Mouse (Mus musculus) gastrocnemius, postnatal 36 days (tissue): Measurements from ENCODE around the gene Cst8. TPM values are rescaled to one million over a fixed set of nuclear protein-coding genes. Genes with fewer than 3 reads are reported as not detected.
"Not testable (repeated sequence)": the region's sequence is repeated elsewhere in the genome, so short reads cannot be mapped to it uniquely, and the experiment has no call there.

Experiments used
- DNase-seq, 2 experiments: peaks; one replicate each; pipeline ENCODE4 v3.0.0; 2022
- intact Hi-C: fragments of 180-260 bp; cut with DNase I; formaldehyde crosslinking; loops from one replicate; pipeline ENCODE4 v1.15.1; 2025
- long read RNA-seq, 2 experiments: library from polyadenylated mRNA; stranded (forward); transcript quantifications; one replicate each; pipeline ENCODE4 v2.0.0; 2021
- total RNA-seq, 2 experiments: library from RNA; stranded (reverse); gene quantifications; 2 replicates each; pipeline ENCODE4 v1.2.3; 2021

Gene Cst8
- not detected for total RNA-seq
- long read RNA-seq, experiment 1, result 0 reads
- long read RNA-seq, experiment 2, result 0 reads

DNA sequence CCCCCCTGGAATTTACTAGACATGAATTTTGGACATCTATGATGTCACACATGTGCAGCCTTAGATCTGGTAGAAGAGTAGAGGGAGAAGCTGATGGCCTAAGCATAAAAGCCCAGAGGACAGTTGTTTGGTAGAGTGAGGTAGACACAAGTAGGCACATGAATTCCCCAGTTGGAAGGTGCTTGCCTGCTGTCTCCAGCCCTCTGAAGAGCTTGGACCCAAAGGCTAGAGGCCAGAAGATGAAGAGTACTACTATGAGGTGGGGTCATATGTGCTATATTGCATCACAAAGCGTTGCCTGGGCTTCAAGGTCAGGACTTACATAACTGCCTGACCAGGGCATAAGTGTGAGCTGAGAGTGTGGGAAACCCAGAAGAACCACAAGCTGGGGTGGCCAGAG, at the start of gene Cst8:
Cst8 (plus strand) TSS at position 301 of the 400 bp plus-strand sequence.
- intact Hi-C loops, result no loop called here

DNA sequence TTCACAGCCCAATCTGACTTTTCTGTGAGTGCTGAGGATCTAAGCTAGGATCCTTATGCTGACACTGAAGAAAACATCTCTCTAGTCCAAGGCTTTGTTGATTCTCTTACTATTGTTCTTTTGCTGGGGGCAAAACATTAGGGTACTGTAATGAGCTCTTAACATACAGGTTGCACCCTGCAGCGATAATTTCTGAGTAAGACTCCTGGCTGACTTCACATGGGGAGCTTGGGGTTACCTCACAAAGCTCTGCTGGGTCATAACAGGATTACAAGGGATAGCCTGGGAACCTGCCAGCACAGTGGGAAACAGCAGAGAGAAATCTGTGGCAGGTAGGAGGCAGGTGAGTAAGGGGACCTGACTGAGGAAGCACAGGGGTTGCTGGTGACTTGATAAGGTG, 48.5 kb upstream of the Cst8 start, which contains the start of gene Cstl1:
Cstl1 (plus strand) TSS at position 301 of the 400 bp plus-strand sequence.
- no peak for DNase-seq
- intact Hi-C loops, result loop anchor here (5.0 kb wide), 2 partner anchors 102 to 152 kb away; no protein-coding TSS in a partner anchor

More for the DNA sequence above, at the start of gene Cst8:
- no peak for DNase-seq

DNA sequence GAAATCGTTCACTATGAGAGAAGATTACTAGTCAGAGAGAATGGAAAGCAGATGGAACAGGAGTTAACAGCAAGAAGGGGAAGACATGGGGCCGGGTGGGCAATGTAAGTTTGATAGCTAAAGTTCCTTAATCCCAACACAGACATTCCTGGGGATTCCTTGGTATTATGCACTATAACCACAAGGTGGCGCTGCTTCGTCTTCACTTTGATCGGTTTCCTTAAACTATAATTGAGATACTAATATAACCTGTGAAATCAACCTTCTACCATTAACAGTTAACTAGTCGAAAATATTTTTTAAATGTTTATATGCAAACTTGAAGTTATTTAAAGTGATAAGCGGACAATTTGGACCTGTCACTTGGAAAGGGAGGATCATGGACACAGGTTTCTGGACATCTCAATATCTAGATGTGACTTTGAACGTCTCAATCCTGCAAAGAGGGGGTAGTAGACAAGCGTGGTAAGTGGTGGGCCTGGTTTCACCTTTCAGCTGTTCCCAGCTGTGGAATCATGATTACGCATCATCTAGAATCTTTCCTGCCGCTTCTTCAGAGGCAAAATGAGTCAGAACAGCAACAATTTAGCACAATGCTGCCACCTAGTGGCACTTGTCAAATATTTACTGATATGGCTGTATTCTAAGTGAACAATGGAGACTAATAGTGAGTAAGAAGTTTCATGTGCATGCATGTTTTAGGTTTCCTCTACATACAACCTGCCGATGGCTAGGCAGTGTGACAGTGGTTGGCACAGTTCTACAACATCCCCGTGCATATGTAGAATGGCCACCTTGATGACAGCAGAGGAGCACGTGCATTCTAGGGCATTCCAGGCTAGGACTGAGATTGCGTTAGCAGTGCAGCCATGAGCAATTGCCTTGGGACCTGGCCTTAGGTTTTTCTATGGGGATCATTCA, 46.4 kb upstream of the Cst8 start:
- intact Hi-C loops, result loop anchor here (5.0 kb wide), 2 partner anchors 100 to 150 kb away; no protein-coding TSS in a partner anchor
- DNase-seq, result peak; percentile 15 to 33

DNA sequence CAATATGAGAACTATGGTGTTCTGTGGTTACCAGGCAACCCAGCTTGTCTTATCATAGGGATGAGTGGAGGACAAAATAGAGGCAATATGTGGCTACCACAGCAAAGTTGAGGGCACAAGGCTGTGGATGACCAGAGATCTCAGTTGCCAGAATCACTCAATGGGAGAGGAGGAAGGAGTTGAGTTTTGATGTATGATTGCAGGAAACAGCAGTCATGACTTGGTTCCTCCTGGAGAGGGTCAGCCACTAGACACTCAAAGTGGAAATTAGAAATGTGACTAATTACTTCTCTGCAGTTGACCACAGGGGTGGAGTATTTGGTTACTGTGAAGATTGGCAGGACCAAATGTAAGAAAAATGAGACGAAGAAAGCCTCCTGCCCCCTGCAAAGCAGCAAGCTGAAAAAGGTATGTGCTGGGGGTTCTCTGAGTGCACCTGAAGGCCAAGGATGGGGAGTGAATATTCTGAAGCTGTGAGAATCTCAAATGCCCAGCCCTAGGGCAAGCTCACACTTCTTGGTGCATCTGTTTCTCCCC, 44.2 kb upstream of the Cst8 start:
- DNase-seq, result no peak
- intact Hi-C loops, result loop anchor here (5.0 kb wide), 2 partner anchors 98 to 148 kb away; no protein-coding TSS in a partner anchor

DNA sequence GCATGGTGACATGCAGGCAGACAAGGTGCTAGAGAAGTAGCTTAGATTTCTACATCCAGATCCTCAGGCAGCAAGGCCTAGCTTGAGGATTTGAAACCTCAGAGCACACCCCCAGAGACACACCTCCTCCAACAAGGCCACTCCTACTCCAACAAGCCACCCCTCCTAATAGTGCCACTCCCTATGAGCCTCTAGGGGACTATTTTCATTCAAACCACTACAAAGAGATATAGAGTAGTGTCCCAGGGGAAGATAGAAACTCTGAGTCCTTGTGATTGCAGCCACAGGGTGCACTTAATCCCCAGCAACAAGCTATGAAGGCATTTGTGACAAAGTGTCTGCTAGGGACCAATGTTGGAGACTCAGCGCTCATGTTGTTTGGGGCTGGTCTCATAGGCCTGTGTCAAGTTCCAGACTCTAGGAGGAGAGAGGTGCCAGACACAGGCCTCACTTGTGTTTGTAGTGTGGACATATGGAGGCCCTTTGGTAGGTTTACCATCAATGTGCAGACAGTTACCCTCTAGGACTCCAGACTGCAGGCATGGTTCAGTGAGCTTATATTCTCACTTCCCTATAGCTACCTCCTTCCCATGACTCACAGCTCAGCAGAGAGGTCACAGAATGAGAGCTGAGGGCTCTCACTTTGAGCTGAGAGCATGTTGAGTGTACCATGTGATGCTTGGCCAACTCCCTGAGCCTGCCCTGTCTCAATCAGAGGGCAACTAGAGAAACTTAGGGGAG, 34.8 kb upstream of the Cst8 start:
- no peak for DNase-seq
- intact Hi-C loops, result no loop called here

DNA sequence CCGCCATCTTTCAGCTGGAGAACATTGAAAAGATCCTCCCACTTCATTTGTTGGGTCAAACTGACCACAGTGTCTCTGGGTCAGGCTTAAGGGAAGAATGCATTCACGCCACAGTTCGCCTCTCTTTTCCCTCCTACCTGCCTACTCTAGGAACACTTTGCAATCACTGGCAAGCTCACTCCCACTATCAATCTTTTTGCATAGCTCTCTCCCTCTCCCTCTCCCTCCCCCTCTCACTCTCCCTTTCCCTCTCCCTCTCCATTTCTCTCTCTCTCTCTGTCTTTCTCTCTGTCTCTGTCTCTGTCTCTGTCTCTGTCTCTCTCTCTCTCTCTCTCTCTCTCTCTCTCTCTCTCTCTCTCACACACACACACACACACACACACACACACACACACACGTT, 27.2 kb upstream of the Cst8 start, which contains the start of gene Cst11:
Cst11 (minus strand) TSS at position 101 of the 400 bp plus-strand sequence.
- DNase-seq, intact Hi-C loops: not testable (repeated sequence)

DNA sequence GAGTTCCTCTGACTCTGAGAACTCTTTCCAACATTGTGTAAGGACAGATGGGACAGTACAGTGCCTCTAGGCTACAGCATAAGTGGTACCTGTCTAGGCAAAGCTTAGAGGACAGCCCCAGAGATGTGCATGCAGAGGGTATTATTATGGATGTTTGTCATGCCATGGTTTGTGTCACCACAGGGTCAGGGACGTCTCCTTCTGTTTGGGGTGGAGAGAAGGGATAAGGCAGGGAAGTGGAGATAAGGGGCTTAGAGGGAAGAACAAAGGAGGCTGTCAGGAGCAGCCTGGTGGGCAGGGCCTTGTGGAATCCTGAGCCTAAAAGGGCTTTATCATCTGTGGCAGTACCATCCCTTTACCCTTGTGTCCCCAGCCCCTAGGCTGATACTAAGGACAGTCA, 16.9 kb upstream of the Cst8 start, which contains the start of gene 8030411F24Rik:
8030411F24Rik (plus strand) TSS at position 301 of the 400 bp plus-strand sequence.
- intact Hi-C loops, result no loop called here
- no peak for DNase-seq

DNA sequence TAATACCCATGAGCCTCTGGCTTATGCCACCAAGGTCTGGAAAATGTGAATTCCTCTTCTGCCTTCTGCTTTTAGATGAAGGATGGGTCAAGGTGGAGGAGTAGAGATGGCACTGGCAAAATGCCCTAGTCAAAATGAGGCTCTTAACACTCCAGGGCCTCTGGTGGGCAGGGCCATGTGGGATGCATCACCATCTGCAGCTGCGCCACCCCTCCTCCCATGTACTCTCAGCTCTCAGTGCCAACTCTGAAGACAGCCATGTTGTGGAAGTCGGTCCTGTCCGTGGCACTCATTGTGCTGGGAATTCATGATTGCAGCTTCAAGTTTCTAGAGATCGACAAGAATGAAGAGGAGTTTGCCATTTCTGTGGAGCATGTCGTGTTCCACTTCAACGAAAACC, 9.4 kb upstream of the Cst8 start, which contains the start of gene Cst12:
Cst12 (plus strand) TSS at position 220 of the 400 bp plus-strand sequence.
- no peak for DNase-seq
- intact Hi-C loops, result no loop called here

DNA sequence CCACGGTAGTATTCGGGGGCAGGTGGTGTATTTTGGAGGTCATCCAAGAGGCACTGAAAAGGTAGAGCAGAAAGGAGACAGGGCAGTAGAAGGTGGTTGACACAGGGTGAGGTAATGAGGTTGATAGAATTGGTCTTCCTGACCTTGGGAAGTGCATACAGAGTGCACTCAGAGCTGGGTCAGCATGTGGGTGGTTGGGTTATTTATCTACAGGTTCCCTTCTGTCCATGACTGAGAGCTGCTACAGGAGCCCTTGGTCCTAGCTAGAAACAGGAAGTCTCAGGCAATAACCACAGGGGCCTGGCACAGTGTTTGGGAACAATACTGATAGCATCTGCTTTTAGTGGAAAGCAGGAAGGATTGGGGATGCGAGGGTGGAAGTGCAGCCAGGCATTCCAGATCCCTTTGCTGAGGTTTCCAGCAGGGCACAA, 2.9 kb downstream of the Cst8 start:
- intact Hi-C loops, result no loop called here
- no peak for DNase-seq

DNA sequence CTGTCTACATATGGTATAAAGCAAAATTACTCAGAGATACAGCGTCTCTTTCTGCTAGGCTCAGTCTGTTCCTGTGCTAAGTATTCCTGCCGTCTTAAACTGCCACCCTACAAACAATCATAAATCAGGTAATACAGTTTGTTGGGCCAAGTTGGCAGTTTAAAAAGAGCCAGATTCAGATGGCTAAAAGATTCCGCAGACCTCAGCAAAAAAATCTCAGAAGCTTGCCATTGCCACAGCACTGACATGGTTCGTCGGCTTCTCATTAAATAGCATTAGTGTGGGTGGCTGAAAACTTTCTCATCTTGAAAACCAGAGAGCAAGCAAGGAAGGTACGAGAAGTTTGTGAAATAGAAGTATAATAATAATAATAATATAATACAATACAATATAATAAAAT, 8.1 kb downstream of the Cst8 start:
- DNase-seq, result no peak
- intact Hi-C loops, result no loop called here

DNA sequence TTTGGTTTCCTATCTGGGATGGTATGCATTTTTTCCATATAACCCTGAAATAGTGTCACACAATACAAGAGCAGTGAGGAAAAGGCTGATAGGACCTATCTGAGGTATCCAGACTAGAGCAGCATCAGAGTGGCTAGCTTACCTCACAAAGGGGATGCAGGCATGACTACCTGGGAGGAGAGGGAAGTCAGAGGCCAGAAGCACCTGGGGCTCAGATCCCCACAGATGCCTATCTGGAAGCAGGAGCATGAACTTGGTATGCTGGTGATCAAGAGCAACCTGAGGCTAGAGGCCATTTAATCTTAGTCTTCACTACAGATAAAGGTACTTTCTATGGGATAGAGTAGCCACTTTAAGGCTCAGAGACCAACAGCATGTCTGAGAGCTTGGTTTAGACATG, 21.3 kb downstream of the Cst8 start, which contains the start of gene Cst13:
Cst13 (plus strand) TSS at position 173 of the 400 bp plus-strand sequence.
- DNase-seq, result no peak
- intact Hi-C loops, result no loop called here

DNA sequence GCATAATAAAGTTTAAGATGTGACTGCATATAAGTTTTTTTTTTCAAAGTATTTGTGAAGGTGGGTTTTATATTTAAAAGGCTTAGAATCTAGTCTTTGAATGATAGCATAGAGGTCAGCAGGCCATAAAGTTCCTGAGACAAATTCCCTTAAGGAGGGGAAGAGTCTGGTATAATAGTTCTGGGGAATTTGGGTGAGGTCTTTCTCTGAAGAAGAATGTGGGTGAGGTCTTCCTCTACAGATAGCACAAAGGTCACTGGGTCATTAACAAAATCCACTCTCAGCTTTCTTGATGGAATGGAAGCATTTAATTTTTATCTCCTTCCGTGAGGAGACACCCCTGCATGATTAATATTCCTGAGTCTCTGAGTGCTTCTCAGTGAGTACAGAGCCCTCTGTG, 27.4 kb downstream of the Cst8 start:
- intact Hi-C loops, result no loop called here
- no peak for DNase-seq

DNA sequence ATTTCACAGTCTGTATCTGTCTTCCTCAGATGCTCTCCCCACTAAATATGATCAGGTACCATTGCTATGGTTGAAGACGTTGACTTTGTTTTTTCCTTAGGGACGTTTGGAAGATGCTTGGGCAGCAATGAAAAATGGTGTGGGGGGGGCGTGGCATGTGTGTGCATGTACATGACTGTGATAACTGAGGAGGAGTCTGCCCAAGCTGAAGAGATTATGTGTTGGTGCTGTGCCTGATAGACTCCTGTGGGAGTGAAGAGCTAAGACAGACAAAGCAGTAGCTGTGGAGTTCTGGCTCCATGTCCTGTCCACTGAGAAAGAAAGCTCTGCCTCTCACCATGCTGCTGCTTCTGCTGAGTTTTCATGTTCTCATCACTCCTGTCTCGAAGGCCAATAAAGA, 36.3 kb downstream of the Cst8 start, which contains the start of gene Cst9:
Cst9 (plus strand) TSS at position 236 of the 400 bp plus-strand sequence.
- no peak for DNase-seq
- intact Hi-C loops, result loop anchor here (5.0 kb wide), 1 partner anchor 68 kb away; no protein-coding TSS in a partner anchor

DNA sequence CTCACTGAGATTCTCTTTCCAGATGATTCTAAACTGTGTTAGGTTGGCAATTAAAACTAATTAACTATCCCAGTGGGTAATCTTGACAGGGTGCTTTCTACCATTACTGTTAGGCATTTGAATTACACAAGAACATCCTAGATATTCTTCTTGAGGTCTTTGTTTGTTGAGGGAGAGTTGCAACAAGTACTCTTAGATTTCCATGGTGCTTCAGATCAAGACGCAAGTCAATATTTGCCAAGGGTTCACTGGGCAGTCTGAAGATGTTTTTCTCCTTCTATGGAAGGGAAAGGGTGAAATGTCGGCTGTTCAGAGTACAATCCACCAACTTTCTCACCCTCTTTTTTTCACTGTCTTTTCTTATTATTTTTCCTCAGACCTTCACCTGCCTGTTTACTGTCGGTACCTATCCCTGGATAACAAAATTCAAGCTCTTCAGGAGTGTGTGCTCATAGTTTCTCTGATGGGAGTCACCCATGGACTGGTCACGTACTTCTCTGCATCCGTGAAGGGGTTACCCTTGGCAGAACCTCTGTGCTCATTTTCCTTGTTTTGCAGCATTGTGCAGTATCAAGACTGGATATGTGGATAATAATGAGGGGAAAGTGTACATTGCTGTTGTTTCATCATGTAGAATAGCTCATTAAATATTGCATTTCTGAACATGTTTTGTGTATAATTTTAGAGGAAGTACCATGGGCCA, 39.6 kb downstream of the Cst8 start:
- intact Hi-C loops, result loop anchor here (5.0 kb wide), 1 partner anchor 71 kb away; no protein-coding TSS in a partner anchor
- no peak for DNase-seq

DNA sequence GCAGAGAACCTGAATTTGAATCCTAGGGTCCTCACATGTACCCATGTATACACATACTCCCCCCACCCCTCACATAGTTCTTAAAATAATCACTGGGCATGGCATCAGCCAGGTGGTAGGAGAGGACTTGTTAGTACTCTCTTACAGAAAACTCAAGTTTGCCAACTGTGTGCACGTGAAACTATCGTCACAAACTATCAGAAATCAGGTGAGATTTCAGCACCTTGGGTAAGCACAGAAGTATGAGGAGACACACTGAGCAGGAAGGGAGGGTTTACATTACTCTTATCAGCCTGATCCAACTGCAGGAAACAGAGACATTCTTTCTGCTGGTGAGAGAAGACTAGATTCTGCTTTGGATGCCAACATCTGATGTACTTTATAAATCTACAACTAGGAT, 40.6 kb downstream of the Cst8 start:
- DNase-seq, result no peak
- intact Hi-C loops, result loop anchor here (5.0 kb wide), 1 partner anchor 72 kb away; no protein-coding TSS in a partner anchor

DNA sequence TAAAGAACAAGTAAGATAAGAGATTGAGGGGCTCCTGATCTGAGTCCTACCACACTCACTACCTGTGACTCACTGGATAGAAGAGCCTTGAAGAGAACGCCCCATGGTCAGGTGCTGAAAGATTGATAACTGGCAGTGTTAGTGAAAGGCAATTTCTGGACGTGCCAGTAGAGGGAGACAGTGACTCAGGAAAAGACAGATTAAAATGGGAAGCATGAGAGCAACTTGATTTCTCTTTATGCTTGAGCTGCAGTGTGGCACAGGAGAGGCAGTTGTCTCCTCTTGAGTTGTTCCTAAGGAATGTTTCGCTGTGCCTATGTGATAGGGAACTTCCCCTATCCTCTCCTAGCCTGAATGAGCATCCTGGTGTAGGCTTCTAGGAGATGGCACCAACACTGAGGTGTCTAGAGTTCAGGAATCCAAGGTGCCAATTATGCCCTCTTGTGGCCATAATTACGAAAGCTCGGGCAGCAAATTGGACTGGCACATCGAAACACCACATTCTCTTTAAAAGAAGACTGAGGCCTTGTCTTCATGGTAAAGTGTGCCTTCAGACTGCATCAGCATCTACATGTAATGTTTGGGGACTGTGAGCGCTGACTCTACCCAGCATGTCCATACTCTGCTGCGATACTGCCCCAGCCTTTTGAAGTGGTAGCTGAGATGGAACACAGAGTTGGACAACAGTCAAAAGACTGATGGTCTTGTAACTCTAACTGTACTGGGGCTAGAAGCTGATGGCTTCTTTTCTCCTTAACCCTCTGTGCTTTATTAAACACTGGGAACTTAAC, 52.7 kb downstream of the Cst8 start:
- intact Hi-C loops, result loop anchor here (1.0 to 5.0 kb wide), 2 partner anchors 51 to 99 kb away; partner anchors contain the start of gene Cstl1
- DNase-seq, result peak; percentile 57 to 66
